ENCODE assay signal across 8 mouse cellular contexts in genomic region chr19:6858031-6858430, GRCm38 (mm10). TPM values are rescaled to one million over a fixed set of nuclear protein-coding genes. Genes with fewer than 3 reads are reported as not detected.
DNase-seq lines count a peak whose midpoint lies in the region; ATAC-seq and TF ChIP-seq lines count a peak whose summit lies in the region.

Gene Ccdc88b, minus strand, starts transcription at chr19:6858211.

- no peaks in the 10 kb centered on the region for H3K36me3 ChIP-seq in heart, embryonic 12.5 days
- no peaks in the 10 kb centered on the region for H3K36me3 ChIP-seq in liver, embryonic 13.5 days
- H3K36me3 ChIP-seq in small intestine, adult 2 months (ENCODE audit: control insufficient read depth, insufficient read depth, low read length) = no peaks in the 10 kb centered on the region
- H3K36me3 ChIP-seq in hindbrain, embryonic 11.5 days (ENCODE audit: control insufficient read depth, insufficient read depth, low read length) = no peaks in the 10 kb centered on the region

- H3K9me3 ChIP-seq in heart, embryonic 12.5 days (replicated peaks) = no peaks in the 10 kb centered on the region
- H3K9me3 ChIP-seq in liver, embryonic 13.5 days (replicated peaks) = no peaks in the 10 kb centered on the region
- H3K9me3 ChIP-seq in hindbrain, embryonic 11.5 days (ENCODE audit: control insufficient read depth, low read length) = no peaks in the 10 kb centered on the region

- H3K9ac ChIP-seq in heart, embryonic 12.5 days = no peak within 1 kb of the TSS
- H3K9ac ChIP-seq in liver, embryonic 13.5 days = peak within 1 kb of the TSS; percentile 36; the same call in 1 of the 2 replicates
- H3K9ac ChIP-seq in hindbrain, embryonic 11.5 days (ENCODE audit: low read depth, low read length) = no peak within 1 kb of the TSS

- TF ChIP-seq CTCF in small intestine, adult 2 months (IDR thresholded peaks at IDR 0.05; ENCODE audit: extremely low read depth, insufficient read length, insufficient replicate concordance, low read depth, low read length) = no peak

- no peak within 1 kb of the TSS for H3K27ac ChIP-seq in heart, embryonic 12.5 days (ENCODE audit: poor library complexity, severe bottlenecking)
- H3K27ac ChIP-seq in liver, embryonic 13.5 days = peak within 1 kb of the TSS; percentile 31; the same call in 1 of the 2 replicates
- peak within 1 kb of the TSS; percentile 62 for H3K27ac ChIP-seq in small intestine, adult 2 months (ENCODE audit: insufficient read depth, low read depth, low read length)
- H3K27ac ChIP-seq in hindbrain, embryonic 11.5 days (ENCODE audit: low read depth, low read length) = no peak within 1 kb of the TSS

- H3K27me3 ChIP-seq in heart, embryonic 12.5 days (replicated peaks) = peaks cover 24% of the 10 kb centered on the region
- 0 out of 2 replicates have a peak, but pooled peaks cover 9% of the 10 kb centered on the region for H3K27me3 ChIP-seq in liver, embryonic 13.5 days
- no peaks in the 10 kb centered on the region for H3K27me3 ChIP-seq in small intestine, adult 2 months (ENCODE audit: control insufficient read depth, insufficient read depth, low read length)
- H3K27me3 ChIP-seq in hindbrain, embryonic 11.5 days (ENCODE audit: control insufficient read depth, insufficient read depth, low read length) = peaks cover 9% of the 10 kb centered on the region

- no peak within 1 kb of the TSS for H3K4me3 ChIP-seq in heart, embryonic 12.5 days
- H3K4me3 ChIP-seq in liver, embryonic 13.5 days (replicated peaks) = peak within 1 kb of the TSS; percentile 30
- H3K4me3 ChIP-seq in small intestine, adult 2 months (ENCODE audit: low read depth, low read length) = peak within 1 kb of the TSS; percentile 41
- H3K4me3 ChIP-seq in hindbrain, embryonic 11.5 days (ENCODE audit: low read depth, low read length) = no peak within 1 kb of the TSS

- no peak within 1 kb of the TSS for H3K4me2 ChIP-seq in heart, embryonic 12.5 days
- peak within 1 kb of the TSS; percentile 25 for H3K4me2 ChIP-seq in liver, embryonic 13.5 days
- H3K4me2 ChIP-seq in hindbrain, embryonic 11.5 days (replicated peaks; ENCODE audit: low read depth, low read length) = no peak within 1 kb of the TSS

- no peak for TF ChIP-seq POLR2A in small intestine, adult 2 months (IDR thresholded peaks at IDR 0.05; ENCODE audit: low read depth, low read length)

- peak; percentile 96 for DNase-seq in heart, adult 11 months
- DNase-seq in CD4-positive, CD25-positive, alpha-beta regulatory T cell, adult 2 months (ENCODE audit: low read depth, low spot score) = peak; percentile 83
- DNase-seq in liver, embryonic 13.5 days = no peak
- no peak for DNase-seq in ovary, adult 18-20 months (ENCODE audit: low spot score)
- DNase-seq in kidney, adult 9 months = no peak
- DNase-seq in hindbrain, embryonic 11.5 days (ENCODE audit: low spot score) = no peak

- no peak for ATAC-seq in heart, embryonic 12.5 days (ENCODE audit: insufficient number of reproducible peaks, low FRiP score)
- ATAC-seq in liver, embryonic 13.5 days (ENCODE audit: low read depth) = no peak
- no peak for ATAC-seq in hindbrain, embryonic 11.5 days (ENCODE audit: low FRiP score)

- peaks cover 13% of the 10 kb centered on the region for H3K4me1 ChIP-seq in heart, embryonic 12.5 days (replicated peaks)
- peaks cover 41% of the 10 kb centered on the region for H3K4me1 ChIP-seq in liver, embryonic 13.5 days (replicated peaks)
- H3K4me1 ChIP-seq in small intestine, adult 2 months (ENCODE audit: control insufficient read depth, insufficient read depth, insufficient read length, low read length) = peaks cover 32% of the 10 kb centered on the region
- H3K4me1 ChIP-seq in hindbrain, embryonic 11.5 days (replicated peaks; ENCODE audit: control insufficient read depth, insufficient read depth, low read length) = peaks cover 10% of the 10 kb centered on the region

- WGBS in heart, embryonic 12.5 days = 64% methylated on average over 7 of the region's 7 CpGs
- 13% methylated on average over 7 of the region's 7 CpGs for WGBS in liver, embryonic 13.5 days (ENCODE audit: insufficient replicate concordance)
- 75% methylated on average over 7 of the region's 7 CpGs for WGBS in small intestine, adult 2 months
- WGBS in hindbrain, embryonic 11.5 days = 79% methylated on average over 7 of the region's 7 CpGs

RNA-seq across cellular contexts. Expression of gene Ccdc88b, which starts in this region (rescaled TPM):
- 0.47 and 0.55 TPM in 2 replicates for polyA plus RNA-seq in heart, embryonic 12.5 days (2016; fragmentation: Nextera tagmentation; extraction: Ambion mirVana)
- 1.9 and 3.1 TPM in 2 replicates for polyA plus RNA-seq in liver, embryonic 13.5 days (2015; fragmentation: Nextera tagmentation; extraction: Ambion mirVana)
- 17.9 and 34.6 TPM in 2 replicates for polyA plus RNA-seq in small intestine, adult 2 months (2012; rRNA removed)
- polyA plus RNA-seq in hindbrain, embryonic 11.5 days (2014; fragmentation: Nextera tagmentation; extraction: Ambion mirVana) = 0.42 and 0.74 TPM in 2 replicates

Comparison
In these comparisons a context has a peak if more than half of its experiments do, and no peak if none do; other contexts are left out.
1. DNase-seq: peak in heart, adult 11 months (single experiment) and CD4-positive, CD25-positive, alpha-beta regulatory T cell, adult 2 months (single experiment); none in liver, embryonic 13.5 days (single experiment), ovary, adult 18-20 months (single experiment), kidney, adult 9 months (single experiment) and hindbrain, embryonic 11.5 days (single experiment).
2. H3K27ac ChIP-seq: peak in liver, embryonic 13.5 days (single experiment) and small intestine, adult 2 months (single experiment); none in heart, embryonic 12.5 days (single experiment) and hindbrain, embryonic 11.5 days (single experiment).
3. H3K4me3 ChIP-seq: peak in liver, embryonic 13.5 days (single experiment) and small intestine, adult 2 months (single experiment); none in heart, embryonic 12.5 days (single experiment) and hindbrain, embryonic 11.5 days (single experiment).